10 mouse cellular contexts compared by ENCODE assay signal in the genomic region with DNA sequence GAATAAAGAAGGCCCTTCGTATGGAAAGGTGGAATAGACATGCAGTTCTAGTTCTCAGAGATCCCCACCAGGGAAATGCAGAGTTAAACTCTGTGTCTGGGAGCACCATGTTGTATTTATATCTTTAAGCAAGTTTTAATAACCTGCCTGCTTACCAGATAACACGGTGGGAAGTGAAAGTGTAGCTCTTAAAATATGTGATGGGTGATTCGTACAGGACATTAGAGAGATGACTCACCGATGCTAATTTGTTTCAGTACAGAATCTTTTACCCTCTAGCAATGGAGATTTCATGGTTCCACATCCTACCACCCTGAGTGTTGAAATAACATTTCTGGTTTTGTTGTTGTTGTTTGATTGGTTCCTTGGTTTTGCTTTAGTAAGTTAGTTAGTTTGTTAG. TPM values are rescaled to one million over a fixed set of nuclear protein-coding genes. Genes with fewer than 3 reads are reported as not detected.
DNase-seq lines count a peak whose midpoint lies in the region; ATAC-seq and TF ChIP-seq lines count a peak whose summit lies in the region.
"Had no signal": no experiment of that assay in that cellular context is flagged by ENCODE, and none has a peak within 500 bp of the region (broad histone marks: within the 10 kb centered on the region; RNA-seq: fewer than 3 reads in every experiment).

No protein-coding gene starts in this region.

- no peaks in the 10 kb centered on the region for H3K27me3 ChIP-seq in kidney, postnatal 0 days (ENCODE audit: insufficient read depth, low read length)
- no peaks in the 10 kb centered on the region for H3K27me3 ChIP-seq in forebrain, embryonic 12.5 days
- no peaks in the 10 kb centered on the region for H3K27me3 ChIP-seq in limb, embryonic 12.5 days
- no peaks in the 10 kb centered on the region for H3K27me3 ChIP-seq in neural tube, embryonic 15.5 days (replicated peaks)
- H3K27me3 ChIP-seq: Patski had no signal

- H3K9me3 ChIP-seq in kidney, postnatal 0 days (replicated peaks; ENCODE audit: low read length): no peaks in the 10 kb centered on the region
- H3K9me3 ChIP-seq in forebrain, embryonic 12.5 days: no peaks in the 10 kb centered on the region
- H3K9me3 ChIP-seq in limb, embryonic 12.5 days: no peaks in the 10 kb centered on the region
- H3K9me3 ChIP-seq in neural tube, embryonic 15.5 days (replicated peaks): no peaks in the 10 kb centered on the region

- H3K9ac ChIP-seq in kidney, postnatal 0 days (ENCODE audit: low read depth, low read length): no peak overlapping the region
- peak overlapping the region; percentile 44 for H3K9ac ChIP-seq in forebrain, embryonic 12.5 days
- H3K9ac ChIP-seq in limb, embryonic 12.5 days (replicated peaks): no peak overlapping the region
- H3K9ac ChIP-seq in neural tube, embryonic 15.5 days (replicated peaks): peak overlapping the region; percentile 29; the same call in 1 of the 2 replicates

- TF ChIP-seq CTCF in kidney, postnatal 0 days (IDR thresholded peaks at IDR 0.05; ENCODE audit: low read depth): no peak

- H3K4me2 ChIP-seq in kidney, postnatal 0 days (ENCODE audit: low read length): peak overlapping the region; percentile 90
- peak overlapping the region; percentile 69 for H3K4me2 ChIP-seq in forebrain, embryonic 12.5 days
- peak overlapping the region; percentile 78 for H3K4me2 ChIP-seq in limb, embryonic 12.5 days
- H3K4me2 ChIP-seq in neural tube, embryonic 15.5 days: peak overlapping the region; percentile 90

- peaks cover 9% of the 10 kb centered on the region for H3K36me3 ChIP-seq in kidney, postnatal 0 days (ENCODE audit: insufficient read depth, low read length)
- peaks cover 23% of the 10 kb centered on the region for H3K36me3 ChIP-seq in forebrain, embryonic 12.5 days (replicated peaks)
- H3K36me3 ChIP-seq in limb, embryonic 12.5 days: peaks cover 24% of the 10 kb centered on the region
- H3K36me3 ChIP-seq in neural tube, embryonic 15.5 days: peaks cover 10% of the 10 kb centered on the region; the same call in 1 of the 2 replicates

- H3K27ac ChIP-seq in kidney, postnatal 0 days: no peak overlapping the region
- no peak overlapping the region for H3K27ac ChIP-seq in forebrain, embryonic 12.5 days
- no peak overlapping the region for H3K27ac ChIP-seq in limb, embryonic 12.5 days
- H3K27ac ChIP-seq in neural tube, embryonic 15.5 days (replicated peaks): no peak overlapping the region

- no peak for DNase-seq in kidney, postnatal 0 days (ENCODE audit: low spot score)
- no peak for DNase-seq in kidney, postnatal 4 days
- DNase-seq in testis, postnatal 10 days (ENCODE audit: low spot score): no peak
- DNase-seq in urinary bladder, adult 2 months (ENCODE audit: low spot score): no peak
- DNase-seq in cerebellum, adult 8-10 months: no peak
- DNase-seq: kidney, adult 8-10 months had no signal

- WGBS in kidney, postnatal 0 days: 29% methylated on average over 4 of the region's 4 CpGs
- 35% methylated on average over 4 of the region's 4 CpGs for WGBS in forebrain, embryonic 12.5 days
- WGBS in limb, embryonic 12.5 days: 40% methylated on average over 4 of the region's 4 CpGs
- WGBS in neural tube, embryonic 15.5 days: 5% methylated on average over 4 of the region's 4 CpGs

- ATAC-seq in kidney, postnatal 0 days (replicated peaks; ENCODE audit: low FRiP score, low read depth): no peak
- ATAC-seq in forebrain, embryonic 12.5 days (ENCODE audit: low FRiP score): no peak
- ATAC-seq in limb, embryonic 12.5 days (ENCODE audit: insufficient number of reproducible peaks, insufficient read depth, low FRiP score, low TSS enrichment, low read depth): no peak
- ATAC-seq in neural tube, embryonic 15.5 days (ENCODE audit: low FRiP score): no peak
- ATAC-seq: Patski had no signal

- H3K4me3 ChIP-seq in kidney, postnatal 0 days (replicated peaks; ENCODE audit: low read depth, low read length): no peak overlapping the region
- peak overlapping the region; percentile 98 for H3K4me3 ChIP-seq in forebrain, embryonic 12.5 days (replicated peaks)
- peak overlapping the region; percentile 97 for H3K4me3 ChIP-seq in limb, embryonic 12.5 days (replicated peaks)
- H3K4me3 ChIP-seq in neural tube, embryonic 15.5 days (replicated peaks): peak overlapping the region; percentile 89

- H3K4me1 ChIP-seq in kidney, postnatal 0 days (replicated peaks; ENCODE audit: insufficient read depth, low read length): peaks cover 24% of the 10 kb centered on the region
- peaks cover 48% of the 10 kb centered on the region for H3K4me1 ChIP-seq in forebrain, embryonic 12.5 days
- peaks cover 33% of the 10 kb centered on the region for H3K4me1 ChIP-seq in limb, embryonic 12.5 days (replicated peaks)
- peaks cover 65% of the 10 kb centered on the region for H3K4me1 ChIP-seq in neural tube, embryonic 15.5 days

RNA-seq across cellular contexts. Expression of a gene that starts 2.3 kb away (rescaled TPM):
- 38.8 and 39.8 TPM in 2 replicates for polyA plus RNA-seq in kidney, postnatal 0 days (2015; fragmentation: Nextera tagmentation; extraction: Ambion mirVana)
- polyA plus RNA-seq in forebrain, embryonic 12.5 days (2016; fragmentation: Nextera tagmentation; extraction: Ambion mirVana): 84.8 and 91.5 TPM in 2 replicates
- polyA plus RNA-seq in limb, embryonic 12.5 days (2016; fragmentation: Nextera tagmentation; extraction: Ambion mirVana): 56.0 and 65.8 TPM in 2 replicates
- polyA plus RNA-seq in neural tube, embryonic 15.5 days (2015; fragmentation: Nextera tagmentation; extraction: Ambion mirVana): 35.0 and 39.1 TPM in 2 replicates
- polyA plus RNA-seq in urinary bladder, adult 2 months (2012; rRNA removed): 33.6 and 47.4 TPM in 2 replicates

RNA-seq across cellular contexts. Expression of a gene that starts 23.2 kb away (rescaled TPM):
- polyA plus RNA-seq in kidney, postnatal 0 days (2015; fragmentation: Nextera tagmentation; extraction: Ambion mirVana): 187 and 206 TPM in 2 replicates
- 564 and 577 TPM in 2 replicates for polyA plus RNA-seq in forebrain, embryonic 12.5 days (2016; fragmentation: Nextera tagmentation; extraction: Ambion mirVana)
- 505 and 534 TPM in 2 replicates for polyA plus RNA-seq in limb, embryonic 12.5 days (2016; fragmentation: Nextera tagmentation; extraction: Ambion mirVana)
- 183 and 211 TPM in 2 replicates for polyA plus RNA-seq in neural tube, embryonic 15.5 days (2015; fragmentation: Nextera tagmentation; extraction: Ambion mirVana)
- polyA plus RNA-seq in urinary bladder, adult 2 months (2012; rRNA removed): 240 and 325 TPM in 2 replicates

RNA-seq across cellular contexts. Expression of a gene that starts 27.5 kb away (rescaled TPM):
- polyA plus RNA-seq in kidney, postnatal 0 days (2015; fragmentation: Nextera tagmentation; extraction: Ambion mirVana): 16.4 and 19.4 TPM in 2 replicates
- polyA plus RNA-seq in forebrain, embryonic 12.5 days (2016; fragmentation: Nextera tagmentation; extraction: Ambion mirVana): 41.1 and 42.5 TPM in 2 replicates
- 32.1 and 37.3 TPM in 2 replicates for polyA plus RNA-seq in limb, embryonic 12.5 days (2016; fragmentation: Nextera tagmentation; extraction: Ambion mirVana)
- polyA plus RNA-seq in neural tube, embryonic 15.5 days (2015; fragmentation: Nextera tagmentation; extraction: Ambion mirVana): 40.6 and 49.0 TPM in 2 replicates
- 62.4 and 86.0 TPM in 2 replicates for polyA plus RNA-seq in urinary bladder, adult 2 months (2012; rRNA removed)

Comparison
In these comparisons a context has a peak if more than half of its experiments do, and no peak if none do; other contexts are left out.
1. H3K9ac ChIP-seq: peak in forebrain, embryonic 12.5 days (single experiment) and neural tube, embryonic 15.5 days (single experiment); none in kidney, postnatal 0 days (single experiment) and limb, embryonic 12.5 days (single experiment).
2. Peak in every context shown above with its lines, with median percentiles within 50 percentile points of each other: H3K4me2 ChIP-seq.